Mouse (Mus musculus) kidney, embryonic 14.5 days (tissue): Measurements from ENCODE around the gene Kif3a. TPM values are rescaled to one million over a fixed set of nuclear protein-coding genes. Genes with fewer than 3 reads are reported as not detected.

ENCODE experiments used
- ATAC-seq: fragments of 200-750 bp; cut with Nextera tagmentation; 2 replicates; pipeline ENCODE4 v1.8.0; 2017; ENCODE audit warnings: moderate number of reproducible peaks, mild to moderate bottlenecking, moderate TSS enrichment, moderate library complexity; ENCODE audit not compliant: low FRiP score, low TSS enrichment
- H3K27ac ChIP-seq: fragments of 300-500 bp; sonication (generic); 2 replicates; pipeline ENCODE4 v1.5.1; 2014; ENCODE audit warnings: low read depth, mild to moderate bottlenecking, low read length, moderate library complexity, mixed read lengths
- H3K27me3 ChIP-seq: fragments of 300-500 bp; sonication (generic); 2 replicates; pipeline ENCODE4 v1.6.1; 2014; ENCODE audit warnings: mild to moderate bottlenecking, low read length; ENCODE audit not compliant: control insufficient read depth, insufficient read depth
- H3K36me3 ChIP-seq: fragments of 300-500 bp; sonication (generic); 2 replicates; pipeline ENCODE4 v1.6.1; 2014; ENCODE audit warnings: low read length, mixed read lengths; ENCODE audit not compliant: control insufficient read depth, insufficient read depth
- H3K4me1 ChIP-seq: fragments of 300-500 bp; sonication (generic); 2 replicates; pipeline ENCODE4 v1.6.1; 2014; ENCODE audit warnings: low read length, mixed read lengths; ENCODE audit not compliant: control insufficient read depth, insufficient read depth
- H3K4me2 ChIP-seq: fragments of 300-500 bp; sonication (generic); replicated peaks from 2 replicates; pipeline ENCODE4 v1.6.1; 2014; ENCODE audit warnings: low read depth, mild to moderate bottlenecking, low read length
- H3K4me3 ChIP-seq: fragments of 300-500 bp; sonication (generic); 2 replicates; pipeline ENCODE4 v1.5.1; 2014; ENCODE audit warnings: mild to moderate bottlenecking, low read length
- H3K9ac ChIP-seq: fragments of 300-500 bp; sonication (generic); 2 replicates; pipeline ENCODE4 v1.6.1; 2014; ENCODE audit warnings: low read depth, mild to moderate bottlenecking, low read length, moderate library complexity
- H3K9me3 ChIP-seq: fragments of 300-500 bp; sonication (generic); 2 replicates; pipeline ENCODE4 v1.6.1; 2016; ENCODE audit warnings: low read length; ENCODE audit not compliant: control insufficient read depth
- WGBS: fragments of 180-500 bp; shearing (Covaris S2); extraction: QIAGEN DNeasy Blood & Tissue Kit; methylation state at CpG from one replicate; pipeline ENCODE4 v1.1.7; 2014; 5-methylcytosine and 5-hydroxymethylcytosine counted together
- polyA plus RNA-seq: library from polyadenylated mRNA; unstranded; fragments of >200 nt; fragmentation: Nextera tagmentation; extraction: Ambion mirVana; gene quantifications from 2 replicates; pipeline ENCODE4 v1.2.1, GENCODE M21; 2014

The Kif3a gene
- polyA plus RNA-seq: 65.3 and 71.0 TPM in 2 replicates

- Histone ChIP-seq H3K9ac (peak within 1 kb of the TSS; percentile 79), H3K27me3 (no peaks in the 10 kb centered on the region), H3K4me1 (peaks cover 11% of the 10 kb centered on the region; the same call in 1 of the 2 replicates), H3K4me2 (peak within 1 kb of the TSS; percentile 77), H3K36me3 (0 out of 2 replicates have a peak, but pooled peaks cover 5% of the 10 kb centered on the region), H3K9me3 (peaks cover 5% of the 10 kb centered on the region; the same call in 1 of the 2 replicates), H3K4me3 (peak within 1 kb of the TSS; percentile 97), H3K27ac (no peak within 1 kb of the TSS; the same call in 1 of the 2 replicates)
- peak; percentile 96 for ATAC-seq
- WGBS: under 1% methylated on average over 69 of the region's 69 CpGs
Measured at GRCm38 (mm10) chr11:53567224-53568014, at the start of gene Kif3a. Kif3a (plus strand) TSS chr11:53567379.

GRCm38 (mm10) chr11:53518759-53519158 is 48.4 kb upstream of the Kif3a start:
- H3K9ac ChIP-seq: no peak overlapping the region
- H3K4me2 ChIP-seq: peak overlapping the region; percentile 83; the same call in 1 of the 2 replicates
- 0 out of 2 replicates have a peak, but pooled peaks cover 4% of the 10 kb centered on the region for H3K4me1 ChIP-seq

GRCm38 (mm10) chr11:53519207-53520121 is 47.7 kb upstream of the Kif3a start, which contains the start of gene Sept8:
Sept8 (plus strand) TSS chr11:53519257.
- WGBS: 6% methylated on average over 69 of the region's 79 CpGs
- Histone ChIP-seq H3K4me2 (peak within 1 kb of the TSS; percentile 83), H3K27ac (peak within 1 kb of the TSS; percentile 64), H3K9ac (peak within 1 kb of the TSS; percentile 77), H3K27me3 (no peaks in the 10 kb centered on the region), H3K36me3 (no peaks in the 10 kb centered on the region), H3K4me3 (peak within 1 kb of the TSS; percentile 71), H3K9me3 (no peaks in the 10 kb centered on the region), H3K4me1 (0 out of 2 replicates have a peak, but pooled peaks cover 4% of the 10 kb centered on the region)
- ATAC-seq: peak; percentile 87

More at GRCm38 (mm10) chr11:53518759-53519158, 48.4 kb upstream of the Kif3a start:
- Histone ChIP-seq H3K4me3 (no peak overlapping the region; the same call in 1 of the 2 replicates), H3K9me3 (no peaks in the 10 kb centered on the region), H3K27ac (no peak overlapping the region), H3K36me3 (no peaks in the 10 kb centered on the region), H3K27me3 (no peaks in the 10 kb centered on the region)
- ATAC-seq: no peak
- WGBS: 49% methylated on average over 5 of the region's 5 CpGs

- 3% methylated on average over 24 of the region's 24 CpGs for WGBS
- Histone ChIP-seq H3K36me3 (no peaks in the 10 kb centered on the region), H3K9me3 (no peaks in the 10 kb centered on the region), H3K27me3 (no peaks in the 10 kb centered on the region), H3K27ac (peak overlapping the region; percentile 64; the same call in 1 of the 2 replicates), H3K4me1 (0 out of 2 replicates have a peak, but pooled peaks cover 4% of the 10 kb centered on the region), H3K4me3 (peak overlapping the region; percentile 71), H3K4me2 (peak overlapping the region; percentile 83), H3K9ac (peak overlapping the region; percentile 77)
- ATAC-seq: peak; percentile 40
Measured at GRCm38 (mm10) chr11:53520122-53520978, 46.8 kb upstream of the Kif3a start.

- ATAC-seq: no peak
- no peak overlapping the region; the same call in 1 of the 2 replicates for H3K27ac ChIP-seq
- no peaks in the 10 kb centered on the region for H3K27me3 ChIP-seq
- peak overlapping the region; percentile 71; the same call in 1 of the 2 replicates for H3K4me3 ChIP-seq
- no peaks in the 10 kb centered on the region for H3K9me3 ChIP-seq
- no peaks in the 10 kb centered on the region for H3K36me3 ChIP-seq
- H3K4me1 ChIP-seq: 0 out of 2 replicates have a peak, but pooled peaks cover 4% of the 10 kb centered on the region
- peak overlapping the region; percentile 83 for H3K4me2 ChIP-seq
- H3K9ac ChIP-seq: no peak overlapping the region
- WGBS: 56% methylated on average over 16 of the region's 16 CpGs
Measured at GRCm38 (mm10) chr11:53521120-53521820, 45.9 kb upstream of the Kif3a start.

- H3K27me3 ChIP-seq: no peaks in the 10 kb centered on the region
- 0 out of 2 replicates have a peak, but pooled peaks cover 4% of the 10 kb centered on the region for H3K4me1 ChIP-seq
- no peak overlapping the region for H3K4me2 ChIP-seq
- no peaks in the 10 kb centered on the region for H3K36me3 ChIP-seq
- H3K9ac ChIP-seq: no peak overlapping the region
- no peaks in the 10 kb centered on the region for H3K9me3 ChIP-seq
- no peak for ATAC-seq
- no peak overlapping the region for H3K4me3 ChIP-seq
- H3K27ac ChIP-seq: no peak overlapping the region
- WGBS: 89% methylated on average over 7 of the region's 7 CpGs
Measured at GRCm38 (mm10) chr11:53521821-53522131, 45.4 kb upstream of the Kif3a start.

- Histone ChIP-seq H3K36me3 (no peaks in the 10 kb centered on the region), H3K27ac (no peak overlapping the region), H3K9ac (no peak overlapping the region), H3K9me3 (no peaks in the 10 kb centered on the region), H3K27me3 (no peaks in the 10 kb centered on the region), H3K4me1 (0 out of 2 replicates have a peak, but pooled peaks cover 4% of the 10 kb centered on the region), H3K4me2 (no peak overlapping the region), H3K4me3 (no peak overlapping the region)
- no peak for ATAC-seq
- 94% methylated on average over 3 of the region's 3 CpGs for WGBS
Measured at GRCm38 (mm10) chr11:53522362-53522761, 44.8 kb upstream of the Kif3a start.
